Mouse (Mus musculus): ENCODE data around the gene D16Ertd472e. TPM values are rescaled to one million over a fixed set of nuclear protein-coding genes. Genes with fewer than 3 reads are reported as not detected.
"Not testable (repeated sequence)": the region's sequence is repeated elsewhere in the genome, so short reads cannot be mapped to it uniquely, and the experiment has no call there.

The D16Ertd472e gene
- total RNA-seq, 1 experiment from 2014 or later, result 24.4 TPM

GRCm38 (mm10) chr16:78518697-78519096 lies 57.8 kb downstream of the D16Ertd472e start:
- ATAC-seq (ENCODE audit: extremely low read depth, insufficient number of reproducible peaks, low FRiP score, poor library complexity, severe bottlenecking), result no peak

- no peak for ATAC-seq (ENCODE audit: extremely low read depth, insufficient number of reproducible peaks, low FRiP score, poor library complexity, severe bottlenecking)
Measured at GRCm38 (mm10) chr16:78517171-78517570, 59.3 kb downstream of the D16Ertd472e start.

DNA sequence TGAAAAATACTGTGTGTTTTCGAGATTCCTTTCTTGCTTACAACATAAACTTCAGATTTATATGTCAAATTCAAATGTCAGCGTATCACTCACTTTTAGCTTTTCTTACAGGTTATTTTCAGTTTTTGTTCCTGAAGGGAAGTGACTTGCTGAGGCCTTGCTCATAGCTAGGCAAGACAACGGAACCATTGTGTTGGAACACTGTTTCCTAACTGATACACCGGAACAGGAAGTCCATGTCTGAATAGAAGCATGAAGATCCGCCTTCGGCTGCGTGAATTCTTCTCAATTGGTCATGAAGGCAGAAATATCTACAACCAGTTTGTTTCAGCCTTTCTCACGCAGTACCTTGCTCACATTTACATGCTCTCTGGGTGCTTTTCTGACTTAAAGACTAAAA lies 65.0 kb downstream of the D16Ertd472e start:
- 0 out of 2 replicates have a peak, but pooled peaks have one; percentile 41 for ATAC-seq (ENCODE audit: extremely low read depth, insufficient number of reproducible peaks, low FRiP score, poor library complexity, severe bottlenecking)

- ATAC-seq (ENCODE audit: extremely low read depth, insufficient number of reproducible peaks, low FRiP score, poor library complexity, severe bottlenecking), result no peak
Measured at GRCm38 (mm10) chr16:78502492-78502891, 74.0 kb downstream of the D16Ertd472e start.

GRCm38 (mm10) chr16:78492696-78493095 lies 83.8 kb downstream of the D16Ertd472e start:
- ATAC-seq (ENCODE audit: extremely low read depth, insufficient number of reproducible peaks, low FRiP score, poor library complexity, severe bottlenecking), result not testable (repeated sequence)

- no peak for ATAC-seq (ENCODE audit: extremely low read depth, insufficient number of reproducible peaks, low FRiP score, poor library complexity, severe bottlenecking)
Measured at GRCm38 (mm10) chr16:78490779-78491178, 85.7 kb downstream of the D16Ertd472e start.

Other genes with a start within 250 kb of the D16Ertd472e start
- gene Btg3, start 199.5 kb downstream of the D16Ertd472e start, total RNA-seq (2017), result 4.5 and 8.5 TPM in 2 replicates

Measured in neutrophil, adult 5-6 weeks (primary cell).